Mouse (Mus musculus) stomach, embryonic 15.5 days (tissue): ENCODE measurements at regions not wholly inside any gene's neighbourhood (a gene's known extent, or its start where the extent isn't known, plus 50 kb on each side); places are given as distances from the start of the nearest gene placed in this dataset.

ENCODE experiments used
- ATAC-seq: fragments of 200-750 bp; cut with Nextera tagmentation; 2 replicates; pipeline ENCODE4 v1.8.0; 2017; ENCODE audit warnings: low read depth, moderate number of reproducible peaks, moderate TSS enrichment; ENCODE audit not compliant: insufficient read depth, low FRiP score
- H3K27ac ChIP-seq: fragments of 300-500 bp; sonication (generic); 2 replicates; pipeline ENCODE4 v1.5.1; 2015; ENCODE audit warnings: mild to moderate bottlenecking, inconsistent platforms
- H3K27me3 ChIP-seq: fragments of 300-500 bp; sonication (generic); replicated peaks from 2 replicates; pipeline ENCODE4 v1.6.1; 2015; ENCODE audit warnings: inconsistent platforms
- H3K36me3 ChIP-seq: fragments of 300-500 bp; sonication (generic); 2 replicates; pipeline ENCODE4 v1.6.1; 2015; ENCODE audit warnings: inconsistent platforms
- H3K4me1 ChIP-seq: fragments of 300-500 bp; sonication (generic); 2 replicates; pipeline ENCODE4 v1.6.1; 2015; ENCODE audit warnings: inconsistent platforms
- H3K4me2 ChIP-seq: fragments of 300-500 bp; sonication (generic); 2 replicates; pipeline ENCODE4 v1.6.1; 2015; ENCODE audit warnings: mild to moderate bottlenecking, inconsistent platforms
- H3K4me3 ChIP-seq: fragments of 300-500 bp; sonication (generic); replicated peaks from 2 replicates; pipeline ENCODE4 v1.5.1; 2015; ENCODE audit warnings: inconsistent platforms
- H3K9ac ChIP-seq: fragments of 300-500 bp; sonication (generic); 2 replicates; pipeline ENCODE4 v1.6.1; 2015; ENCODE audit warnings: inconsistent platforms
- H3K9me3 ChIP-seq: fragments of 300-500 bp; sonication (generic); 2 replicates; pipeline ENCODE4 v1.6.1; 2016; ENCODE audit warnings: inconsistent platforms
- WGBS: fragments of 180-500 bp; shearing (Covaris S2); methylation state at CpG from one replicate; pipeline ENCODE4 v1.1.7; 2015; 5-methylcytosine and 5-hydroxymethylcytosine counted together

DNA sequence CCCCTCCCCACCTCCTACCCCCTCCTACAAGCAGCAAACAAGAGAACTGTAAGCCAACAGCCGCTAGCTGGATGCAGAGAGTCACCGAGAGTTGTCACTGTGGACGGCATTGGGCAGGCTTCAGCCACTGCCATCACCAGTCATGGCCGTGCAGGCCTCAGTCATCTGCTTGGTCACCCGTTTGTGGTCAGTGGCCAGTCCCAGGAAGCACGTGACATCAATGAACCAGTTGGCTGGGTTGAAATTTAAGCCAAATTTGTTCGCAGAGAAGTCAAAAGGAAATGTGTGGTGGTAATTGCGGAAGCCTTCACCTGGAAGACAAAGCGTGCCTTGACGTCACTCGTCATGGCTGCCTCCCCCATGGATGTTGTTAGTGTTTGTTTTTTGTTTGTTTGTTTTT, 60.7 kb upstream of the Tmem150c start:
- no peak for ATAC-seq
- Histone ChIP-seq H3K27ac (no peak overlapping the region), H3K36me3 (no peaks in the 10 kb centered on the region), H3K4me2 (no peak overlapping the region), H3K9me3 (no peaks in the 10 kb centered on the region), H3K27me3 (no peaks in the 10 kb centered on the region), H3K9ac (no peak overlapping the region), H3K4me1 (no peaks in the 10 kb centered on the region), H3K4me3 (no peak overlapping the region)
- 83% methylated on average over 11 of the region's 11 CpGs for WGBS

DNA sequence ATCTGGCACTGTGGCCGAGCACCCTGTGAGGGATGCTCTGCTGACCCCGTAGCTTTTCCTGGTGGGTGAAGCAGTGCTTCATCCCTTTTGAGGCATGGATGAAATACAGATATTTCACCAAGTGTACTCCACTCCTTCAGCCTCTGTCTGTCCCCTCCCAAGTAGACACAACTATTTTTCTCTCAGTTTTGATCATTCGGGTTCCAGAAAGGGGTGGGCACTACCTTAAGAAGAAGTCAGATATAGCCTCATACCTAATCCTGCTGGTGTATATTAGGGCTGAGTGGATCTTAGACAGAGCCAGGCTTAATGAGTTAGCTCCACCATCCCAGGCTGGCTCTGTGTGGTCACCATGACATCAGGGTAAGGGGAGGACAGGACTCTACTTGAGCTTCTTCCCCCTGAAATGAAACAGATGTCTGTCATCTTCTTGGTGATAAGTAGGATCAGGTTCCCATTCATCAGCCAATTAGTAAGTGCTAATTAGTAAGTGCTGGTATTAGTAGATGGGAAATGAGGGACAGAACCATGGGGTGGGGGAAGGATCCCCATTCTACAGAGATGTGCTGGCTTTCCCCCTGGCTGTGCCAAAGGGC, 58.7 kb upstream of the Tmem150c start:
- ATAC-seq = no peak
- 92% methylated on average over 3 of the region's 3 CpGs for whole genome bisulfite sequencing
- H3K9ac ChIP-seq = no peak overlapping the region

DNA sequence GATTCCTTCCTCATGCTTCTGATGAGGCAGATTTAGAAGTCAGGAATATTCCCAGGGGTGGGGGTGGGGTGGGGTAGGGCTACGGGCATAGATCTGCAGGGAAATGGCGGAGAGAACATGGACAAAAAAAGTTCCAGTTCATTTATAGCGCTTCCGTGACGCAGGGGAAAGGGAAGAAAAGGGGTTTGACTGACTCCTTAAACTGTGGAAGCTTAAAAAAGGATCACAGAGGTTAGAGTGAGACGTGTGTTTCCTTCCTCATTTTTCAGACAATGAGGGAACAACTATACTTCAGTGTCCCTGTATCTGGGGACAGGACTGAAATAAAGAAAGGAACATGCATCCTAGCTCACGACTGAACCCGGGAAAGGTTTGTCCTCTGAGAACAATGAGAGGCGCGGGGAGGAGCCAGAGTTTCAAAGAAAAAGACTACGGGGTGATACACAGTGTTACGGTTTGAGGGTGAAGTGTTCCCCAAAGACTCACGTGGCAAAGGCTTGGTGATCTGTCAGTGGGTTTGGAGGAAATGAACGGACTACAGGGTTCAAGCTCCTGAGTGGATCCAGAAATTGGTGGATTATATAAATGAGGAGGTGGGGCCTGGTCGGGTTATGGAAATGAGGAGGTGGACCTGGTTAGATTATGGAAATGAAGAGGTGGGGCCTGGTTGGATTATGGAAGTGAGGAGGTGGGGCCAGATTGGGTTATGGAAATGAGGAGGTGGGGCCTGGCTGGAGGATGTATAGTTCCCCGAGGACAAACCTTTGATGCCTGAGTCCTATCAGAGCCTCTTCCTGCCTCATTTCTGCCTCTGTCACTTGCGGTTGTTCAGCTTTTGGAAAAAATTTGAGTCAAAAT, 57.8 kb upstream of the Tmem150c start:
- Histone ChIP-seq H3K4me2 (no peak overlapping the region), H3K27ac (no peak overlapping the region), H3K9me3 (no peaks in the 10 kb centered on the region), H3K4me1 (no peaks in the 10 kb centered on the region), H3K4me3 (no peak overlapping the region), H3K27me3 (no peaks in the 10 kb centered on the region), H3K9ac (no peak overlapping the region), H3K36me3 (no peaks in the 10 kb centered on the region)
- 40% methylated on average over 17 of the region's 17 CpGs for WGBS
- no peak; the same call in 1 of the 2 replicates for ATAC-seq

More for the DNA sequence above, 58.7 kb upstream of the Tmem150c start:
- H3K36me3 ChIP-seq = no peaks in the 10 kb centered on the region
- no peaks in the 10 kb centered on the region for H3K4me1 ChIP-seq
- H3K27me3 ChIP-seq = no peaks in the 10 kb centered on the region
- H3K27ac ChIP-seq = no peak overlapping the region
- no peaks in the 10 kb centered on the region for H3K9me3 ChIP-seq
- no peak overlapping the region for H3K4me3 ChIP-seq
- H3K4me2 ChIP-seq = no peak overlapping the region

DNA sequence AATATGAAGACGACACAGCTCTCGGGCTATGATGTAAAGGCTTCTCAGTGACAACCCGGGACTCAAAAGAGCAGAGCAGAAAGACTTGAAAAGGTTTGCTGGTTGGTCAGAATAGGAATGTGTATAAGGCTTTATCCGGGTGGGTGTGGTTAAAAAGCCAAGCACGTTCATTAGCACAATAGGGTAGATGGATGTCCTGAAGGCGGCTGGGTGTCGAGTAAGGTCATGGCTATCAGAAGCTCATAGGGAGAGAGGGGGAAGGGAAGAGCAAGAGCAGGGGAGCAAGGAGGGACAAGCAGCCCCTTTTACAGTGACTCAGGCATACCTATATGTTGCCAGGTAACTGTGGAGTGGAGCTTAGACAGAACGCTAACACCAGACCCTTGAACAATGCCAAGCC, 54.3 kb upstream of the Tmem150c start:
- no peak overlapping the region for H3K9ac ChIP-seq
- no peak overlapping the region for H3K27ac ChIP-seq
- 68% methylated on average over 8 of the region's 8 CpGs for WGBS
- H3K9me3 ChIP-seq = no peaks in the 10 kb centered on the region
- H3K27me3 ChIP-seq = no peaks in the 10 kb centered on the region
- ATAC-seq = no peak
- H3K36me3 ChIP-seq = no peaks in the 10 kb centered on the region
- H3K4me2 ChIP-seq = no peak overlapping the region
- no peaks in the 10 kb centered on the region for H3K4me1 ChIP-seq
- no peak overlapping the region for H3K4me3 ChIP-seq

DNA sequence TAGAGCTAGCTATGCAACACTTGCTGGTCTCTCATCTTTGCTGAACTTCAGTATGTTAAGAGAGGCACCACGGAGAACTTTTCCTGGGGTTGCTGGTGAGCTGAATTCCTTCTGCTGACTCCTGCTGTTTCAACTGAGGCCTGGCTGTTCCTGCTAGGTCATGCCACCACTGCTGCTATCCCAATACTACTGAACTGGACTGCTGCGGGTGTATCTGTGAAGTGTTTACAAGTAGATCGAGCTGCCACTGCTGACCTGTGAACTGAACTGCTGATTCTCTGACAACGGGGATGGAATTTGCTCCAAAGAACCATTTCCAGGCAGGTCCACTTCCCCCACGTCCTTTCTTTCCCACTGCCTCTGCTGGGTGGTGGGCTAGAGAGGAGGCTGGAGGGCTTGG, 51.1 kb upstream of the Tmem150c start:
- H3K27me3 ChIP-seq = no peaks in the 10 kb centered on the region
- ATAC-seq = no peak
- no peak overlapping the region for H3K27ac ChIP-seq
- H3K4me1 ChIP-seq = no peaks in the 10 kb centered on the region
- H3K4me2 ChIP-seq = no peak overlapping the region
- 47% methylated on average over 5 of the region's 5 CpGs for WGBS
- no peaks in the 10 kb centered on the region for H3K36me3 ChIP-seq
- no peak overlapping the region for H3K9ac ChIP-seq
- H3K4me3 ChIP-seq = no peak overlapping the region
- H3K9me3 ChIP-seq = no peaks in the 10 kb centered on the region
